Mouse (Mus musculus): Measurements from ENCODE around the gene Atcay. TPM values are rescaled to one million over a fixed set of nuclear protein-coding genes. Genes with fewer than 3 reads are reported as not detected.

Gene Atcay
- 1 to 10 TPM; 5.3 to 5.4 TPM for total RNA-seq (2021)
- long read RNA-seq, experiment 1, transcript Atcay-201 (13 exons, 3,736 nt) = major isoform, 5 of 7 reads
- long read RNA-seq, experiment 1, partial matches to known transcripts = 1 of 7 reads
- long read RNA-seq, experiment 1, other reads (novel, unspliced or antisense) = 1 of 7 reads
- long read RNA-seq, experiment 2, partial matches to known transcripts = 2 of 7 reads
- long read RNA-seq, experiment 2, other reads (novel, unspliced or antisense) = 2 of 7 reads

DNA sequence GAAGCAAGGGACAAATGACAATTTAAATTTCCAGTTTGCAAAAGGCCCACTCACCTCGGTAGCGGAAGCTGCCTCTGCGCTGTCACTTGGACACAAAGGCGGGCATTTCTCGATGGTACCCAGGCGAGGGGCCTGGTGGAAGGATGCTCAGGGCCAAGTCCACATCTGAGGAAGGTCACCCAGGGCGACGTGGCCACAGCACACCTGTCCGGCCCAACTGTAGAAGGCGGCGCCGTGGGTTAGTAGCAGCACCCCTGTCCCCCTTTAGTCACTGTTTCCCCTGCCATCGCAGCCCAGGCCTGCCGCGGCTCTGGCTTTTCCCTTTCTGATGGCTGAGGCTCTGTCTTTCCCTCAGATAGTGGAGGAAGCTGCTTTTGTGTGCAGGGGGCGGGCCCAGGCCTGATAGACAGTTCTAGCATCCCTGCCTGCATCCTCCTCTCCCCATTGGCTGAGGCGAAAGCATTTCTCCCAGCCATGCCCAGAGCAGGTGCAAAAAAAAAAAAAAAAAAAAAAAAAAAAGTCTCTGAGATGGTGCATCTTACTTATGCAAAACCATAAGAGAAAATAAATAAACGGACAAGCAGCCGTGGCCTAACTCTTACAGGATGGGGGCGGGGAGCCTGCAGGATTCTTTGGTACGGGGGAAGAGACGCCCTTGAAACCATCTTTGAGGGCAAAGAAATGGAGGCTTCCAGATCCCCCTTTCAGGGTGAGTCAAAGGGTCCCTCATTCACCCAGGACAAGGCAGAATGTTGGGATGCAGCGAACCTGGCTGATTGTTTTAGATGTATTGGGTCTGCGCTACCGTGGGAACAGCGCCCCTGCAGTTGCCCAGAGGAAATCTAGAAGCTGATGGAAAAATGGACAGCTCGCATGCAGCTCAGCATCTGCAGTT is at the start of gene Atcay:
Gene Atcay, minus strand, starts transcription at position 396 of the 895 bp plus-strand sequence.
- no peak for DNase-seq (ENCODE audit: low spot score in 2 of 2)

DNA sequence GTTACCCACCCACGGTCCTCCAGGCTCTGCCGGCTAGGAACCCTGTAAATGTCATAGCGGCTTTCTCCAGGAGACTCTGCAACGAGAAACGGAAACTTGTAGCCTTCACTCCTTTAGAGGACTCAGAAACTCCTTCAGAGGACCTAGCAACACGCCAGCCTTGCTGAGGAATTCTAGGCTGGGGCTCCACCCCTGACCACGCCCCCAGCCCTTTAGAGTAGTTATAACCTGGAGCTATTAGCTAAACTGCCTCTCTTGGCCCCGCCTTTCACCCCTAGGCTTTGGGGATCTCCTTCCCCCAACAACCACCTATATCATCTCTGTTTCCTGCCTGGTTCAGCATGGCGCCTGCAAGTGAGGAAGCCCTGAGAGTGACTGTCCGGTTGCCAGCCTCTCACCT is 48.9 kb upstream of the Atcay start:
- no peak for DNase-seq (ENCODE audit: low spot score in 2 of 2)

DNA sequence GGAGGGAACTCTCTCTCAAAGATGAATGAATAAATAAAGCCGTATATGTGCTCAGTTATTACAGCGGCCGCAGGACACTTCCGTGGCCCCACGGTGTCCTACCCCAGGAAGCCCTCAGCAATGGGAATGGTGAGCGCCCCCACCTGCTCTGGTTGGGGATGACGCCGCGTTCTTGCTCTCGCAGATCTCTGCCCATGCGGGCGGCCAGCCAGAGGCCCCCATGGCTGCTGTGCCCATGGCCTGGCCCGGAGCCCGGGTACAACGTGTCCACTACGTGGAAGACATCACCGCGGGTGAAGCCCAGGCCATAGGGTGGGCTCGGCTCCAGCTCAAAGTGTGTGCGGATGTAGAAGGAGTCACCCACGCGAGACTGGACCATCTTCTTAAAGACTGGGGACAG is 47.0 kb upstream of the Atcay start:
- no peak for DNase-seq (ENCODE audit: low spot score in 2 of 2)

DNA sequence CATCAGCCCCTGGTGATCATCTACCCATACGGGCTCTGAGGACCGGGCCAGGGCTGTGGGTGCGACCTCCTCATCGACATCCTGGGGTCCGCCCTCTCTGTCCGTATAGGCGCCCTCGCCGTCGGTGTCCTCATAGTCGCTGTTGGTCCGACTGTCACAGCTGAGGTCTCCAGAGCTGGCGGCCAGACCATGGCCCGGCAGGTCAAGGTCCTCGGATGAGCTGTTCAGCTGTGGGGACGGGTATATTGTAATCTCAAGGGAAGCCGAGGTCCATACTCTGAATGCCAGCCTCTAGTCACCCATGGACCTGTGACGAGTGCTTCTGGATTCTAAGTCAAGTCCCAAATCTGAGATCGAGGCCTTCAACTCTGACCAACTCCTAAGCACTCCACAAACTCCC is 43.2 kb upstream of the Atcay start:
- DNase-seq (ENCODE audit: low spot score in 2 of 2) = no peak

DNA sequence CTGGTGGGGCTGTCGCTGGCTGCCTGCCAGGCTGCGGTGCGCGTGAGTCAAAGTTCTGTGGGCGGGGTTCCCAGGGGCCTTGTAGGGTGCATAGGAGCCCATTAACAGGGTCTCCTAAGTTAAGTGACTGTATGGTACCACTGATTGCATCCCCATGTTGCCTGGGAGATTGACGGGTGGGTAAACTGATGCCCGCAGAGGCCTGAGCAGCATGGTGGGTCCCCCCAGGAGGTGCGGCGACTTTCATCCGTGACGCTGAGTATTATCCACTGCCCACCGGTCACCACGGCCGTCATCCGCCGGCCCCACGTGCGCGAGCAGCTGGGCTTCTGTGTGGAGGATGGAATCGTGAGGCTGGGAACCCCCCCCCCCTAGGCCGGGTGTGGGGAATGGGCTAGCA is 41.7 kb upstream of the Atcay start:
- DNase-seq (ENCODE audit: low spot score in 2 of 2) = no peak

DNA sequence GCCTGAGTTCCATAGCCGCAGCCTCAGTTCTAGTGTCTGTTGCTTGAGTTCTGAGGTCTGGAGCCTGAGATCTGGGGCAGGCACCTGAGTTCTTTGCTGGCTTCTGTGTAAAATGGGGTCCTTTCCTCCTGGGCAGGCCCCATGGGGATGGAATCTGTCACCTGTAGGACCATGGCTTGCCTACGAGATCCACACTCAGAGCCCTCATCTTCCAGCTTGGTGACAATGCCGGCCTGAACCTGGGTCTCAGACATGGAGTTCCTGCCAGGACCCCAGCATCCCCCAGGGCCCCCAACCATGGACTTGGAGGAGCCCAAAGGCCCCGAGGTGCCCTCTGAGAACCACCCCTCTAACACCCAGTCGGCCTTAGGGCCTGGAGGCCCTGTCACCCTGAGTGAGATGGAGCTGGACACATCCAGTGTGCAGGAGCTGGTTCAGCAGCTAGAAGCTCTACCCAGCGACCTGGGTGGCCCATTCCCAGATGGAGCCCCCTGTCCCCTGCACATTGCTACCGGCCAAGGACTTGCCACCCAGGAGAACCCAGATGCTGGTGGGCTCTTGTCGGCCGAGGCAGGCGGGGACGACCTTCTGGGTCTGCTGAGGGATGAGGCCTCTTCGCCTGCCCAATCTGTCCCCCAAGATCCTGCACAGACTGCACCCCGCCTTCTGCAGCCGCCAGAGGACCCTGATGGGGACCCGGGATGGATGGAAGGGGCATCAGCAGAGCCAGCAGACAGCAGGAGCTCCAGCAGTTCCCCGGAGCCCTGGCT is 38.2 kb upstream of the Atcay start:
- DNase-seq (ENCODE audit: low spot score in 2 of 2) = no peak

DNA sequence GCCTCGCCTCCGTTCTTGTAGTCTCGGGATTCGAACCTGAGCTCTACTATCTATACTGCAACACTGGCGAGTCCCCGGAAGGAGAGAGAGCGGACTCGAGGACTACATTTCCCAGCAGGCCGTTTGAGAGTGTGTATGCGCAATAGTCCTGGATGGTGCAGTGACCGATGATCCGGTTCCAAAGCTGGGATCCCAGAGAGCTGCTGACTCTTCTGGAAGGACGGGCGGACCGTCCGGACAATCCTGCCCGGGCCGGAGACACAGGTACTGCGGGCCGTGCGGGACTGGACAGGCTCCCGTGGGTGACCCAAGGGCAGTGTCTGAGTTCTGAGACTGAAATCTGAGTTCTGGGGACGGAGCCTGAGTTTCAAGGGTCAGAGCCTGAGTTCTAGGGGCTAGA is 37.4 kb upstream of the Atcay start:
- DNase-seq (ENCODE audit: low spot score in 2 of 2) = peak; percentile 41 to 63

DNA sequence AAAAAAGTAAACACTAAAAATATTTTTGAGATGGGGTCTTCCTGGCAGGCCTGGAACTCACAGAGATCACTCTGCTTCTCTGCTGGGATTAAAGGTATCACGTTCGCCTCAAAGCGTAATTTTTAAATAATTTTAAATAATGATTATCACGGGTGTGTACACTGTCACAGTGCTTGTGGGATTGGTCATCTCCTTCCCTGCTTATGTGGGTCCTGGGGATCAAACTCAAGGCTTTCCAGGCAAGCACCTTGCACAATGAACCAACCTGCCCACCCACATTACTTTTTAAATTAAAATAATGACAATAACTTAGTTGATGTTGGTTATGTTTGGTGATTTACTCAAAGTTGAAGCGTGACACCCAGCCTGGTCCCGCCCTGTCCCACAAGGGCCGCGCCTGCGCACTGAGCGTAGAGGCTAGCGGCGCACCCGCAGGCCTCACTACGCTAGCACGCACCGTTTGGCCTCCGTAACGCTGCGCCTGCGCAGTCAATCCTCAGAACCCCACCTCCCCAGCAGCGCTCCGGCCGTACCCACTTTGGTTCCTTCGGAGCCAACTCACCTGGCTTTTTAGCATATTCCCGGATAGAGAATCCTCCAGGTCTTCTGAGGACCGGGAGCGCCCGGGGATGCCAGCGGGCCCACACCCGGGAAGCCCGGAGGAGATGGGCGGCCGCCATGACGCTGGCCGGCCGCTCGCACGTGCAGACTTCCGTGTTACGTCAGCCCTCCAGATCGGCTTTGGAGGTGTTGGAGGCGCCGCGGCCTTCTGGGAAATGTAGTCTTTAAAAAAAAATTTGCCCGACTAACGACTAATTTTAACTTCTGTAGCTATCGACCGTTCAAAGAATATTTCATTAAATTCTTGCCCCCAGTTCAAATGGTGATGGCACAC is 35.8 kb upstream of the Atcay start, which contains the start of the genes Mrpl54 and Apba3:
Gene Mrpl54, minus strand, starts transcription at position 724 of the 895 bp plus-strand sequence.
Gene Apba3, plus strand, starts transcription at position 750 of the 895 bp plus-strand sequence.
- peak; percentile 88 to 91 for DNase-seq (ENCODE audit: low spot score in 2 of 2)

DNA sequence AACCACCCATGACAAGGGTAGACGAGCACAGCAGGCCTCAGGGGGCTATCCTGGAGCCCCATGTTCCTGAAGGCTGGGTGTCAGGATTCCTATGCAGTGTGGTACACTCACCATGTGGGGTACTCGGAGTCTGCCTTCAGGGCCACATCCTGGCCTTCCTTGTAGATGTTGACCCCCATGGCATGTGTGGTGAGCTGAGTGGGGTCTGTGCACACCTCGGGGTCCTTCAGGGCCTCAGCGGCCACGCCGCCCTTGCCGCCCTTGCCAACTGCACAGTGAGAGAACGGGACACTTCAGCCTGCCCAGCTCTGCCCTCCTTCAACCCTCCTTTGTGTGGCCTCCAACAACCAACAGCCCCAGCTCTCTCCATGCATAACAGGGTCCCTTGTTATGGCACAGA is 34.9 kb upstream of the Atcay start:
- DNase-seq (ENCODE audit: low spot score in 2 of 2) = no peak

DNA sequence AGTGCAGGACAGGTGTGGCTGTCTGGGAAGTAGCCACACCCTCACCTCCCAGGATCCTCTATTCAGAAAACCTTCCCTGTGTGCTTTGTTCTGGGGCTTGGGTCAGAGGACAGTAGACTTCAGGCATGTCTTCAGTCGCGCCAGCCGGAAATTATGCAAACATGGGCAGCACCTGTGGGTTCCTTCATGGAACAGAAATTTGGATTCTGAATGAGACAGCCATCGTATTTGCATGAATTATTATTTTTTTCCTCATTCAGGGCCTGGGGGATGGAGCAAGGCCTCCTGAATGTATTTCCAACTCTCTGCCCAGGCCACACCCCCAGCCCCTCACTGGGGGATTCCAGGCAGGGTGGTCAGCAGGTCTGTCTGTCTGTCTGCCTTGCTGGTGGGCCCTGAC is 30.4 kb upstream of the Atcay start:
- no peak for DNase-seq (ENCODE audit: low spot score in 2 of 2)

DNA sequence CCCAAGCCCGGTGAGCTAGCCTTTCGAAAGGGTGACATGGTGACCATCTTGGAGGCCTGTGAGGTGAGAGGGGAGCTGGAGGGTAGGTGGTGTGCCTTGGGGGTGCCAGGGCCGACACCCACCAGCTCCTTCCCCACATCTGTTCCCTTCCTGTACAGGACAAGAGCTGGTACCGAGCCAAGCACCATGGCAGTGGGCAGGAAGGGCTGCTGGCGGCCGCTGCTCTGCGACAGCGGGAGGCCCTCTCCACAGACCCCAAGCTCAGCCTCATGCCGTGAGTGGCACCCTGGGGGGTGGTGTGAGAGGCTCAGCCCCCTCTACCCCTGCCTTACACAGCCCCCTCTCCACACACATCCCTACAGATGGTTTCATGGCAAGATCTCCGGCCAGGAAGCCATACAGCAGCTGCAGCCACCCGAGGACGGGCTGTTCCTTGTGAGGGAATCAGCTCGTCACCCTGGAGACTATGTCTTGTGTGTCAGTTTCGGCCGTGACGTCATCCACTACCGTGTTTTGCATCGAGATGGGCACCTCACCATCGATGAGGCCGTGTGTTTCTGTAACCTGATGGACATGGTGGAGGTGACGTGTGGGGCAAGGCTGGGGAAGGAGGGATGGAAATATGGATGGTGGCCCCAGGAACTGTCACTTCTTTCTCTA is 28.7 kb upstream of the Atcay start:
- DNase-seq (ENCODE audit: low spot score in 2 of 2) = no peak

DNA sequence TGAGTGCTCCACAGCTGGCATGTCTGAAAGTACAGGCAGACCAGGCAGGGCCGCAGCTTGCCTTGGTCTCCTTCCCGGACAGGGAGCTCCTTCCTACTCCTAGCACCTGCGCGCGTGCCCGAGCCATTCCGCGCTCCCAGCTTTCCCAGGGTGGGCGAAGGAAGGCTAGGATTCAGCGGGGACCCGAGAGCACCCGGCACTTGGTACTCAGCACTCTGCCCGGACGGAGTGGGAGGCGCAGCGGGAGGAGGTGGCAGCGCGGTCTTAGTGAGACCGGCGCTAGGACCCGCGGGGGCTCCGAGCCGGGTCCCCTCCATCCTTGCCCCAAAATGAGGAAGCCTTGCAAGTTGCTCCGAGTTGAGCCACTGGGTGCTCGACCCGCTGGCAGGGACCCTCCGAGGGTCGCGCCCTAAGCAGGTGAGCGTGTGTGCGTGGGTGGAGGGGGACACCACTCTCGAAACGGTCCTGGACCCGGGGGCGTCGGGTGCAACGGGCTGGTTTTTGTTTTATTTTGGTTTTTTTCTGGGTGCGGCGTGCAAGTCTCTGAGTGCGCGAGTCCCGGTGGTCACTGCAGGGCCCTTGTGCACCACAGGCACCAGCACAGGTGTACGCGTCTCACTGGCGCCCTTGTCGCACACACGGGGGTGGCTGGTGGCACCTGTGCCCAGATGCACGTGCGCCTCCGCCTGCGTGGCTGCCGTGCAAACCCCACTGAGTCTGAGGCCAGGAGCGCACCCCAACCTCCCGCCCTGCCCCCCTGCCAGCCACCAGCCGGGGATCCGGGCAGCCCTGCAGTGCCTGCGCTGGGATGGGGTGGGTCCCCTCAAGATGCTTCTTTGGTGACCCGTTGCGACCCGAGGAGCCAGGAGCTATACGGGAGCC is 26.8 kb upstream of the Atcay start:
- no peak for DNase-seq (ENCODE audit: low spot score in 2 of 2)

DNA sequence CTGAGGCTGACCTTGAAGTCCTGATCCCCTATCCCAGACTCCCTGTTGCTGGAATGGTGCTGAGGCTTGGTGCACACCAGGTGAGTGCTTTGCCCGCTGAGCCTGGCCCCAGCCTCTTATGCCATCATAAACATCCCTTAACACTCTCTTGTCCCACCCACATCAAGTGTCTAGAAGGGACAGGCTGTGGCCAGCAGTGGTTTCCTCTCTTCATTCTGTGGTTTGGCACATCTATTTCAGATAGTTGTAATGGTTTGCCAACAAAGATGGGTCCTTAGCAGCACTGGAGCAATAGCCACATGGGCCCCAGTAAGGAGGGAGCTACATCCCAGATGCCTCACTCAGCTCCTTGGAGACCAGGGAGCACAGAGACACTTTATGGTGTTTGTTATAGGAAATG is 24.3 kb upstream of the Atcay start:
- no peak for DNase-seq (ENCODE audit: low spot score in 2 of 2)

DNA sequence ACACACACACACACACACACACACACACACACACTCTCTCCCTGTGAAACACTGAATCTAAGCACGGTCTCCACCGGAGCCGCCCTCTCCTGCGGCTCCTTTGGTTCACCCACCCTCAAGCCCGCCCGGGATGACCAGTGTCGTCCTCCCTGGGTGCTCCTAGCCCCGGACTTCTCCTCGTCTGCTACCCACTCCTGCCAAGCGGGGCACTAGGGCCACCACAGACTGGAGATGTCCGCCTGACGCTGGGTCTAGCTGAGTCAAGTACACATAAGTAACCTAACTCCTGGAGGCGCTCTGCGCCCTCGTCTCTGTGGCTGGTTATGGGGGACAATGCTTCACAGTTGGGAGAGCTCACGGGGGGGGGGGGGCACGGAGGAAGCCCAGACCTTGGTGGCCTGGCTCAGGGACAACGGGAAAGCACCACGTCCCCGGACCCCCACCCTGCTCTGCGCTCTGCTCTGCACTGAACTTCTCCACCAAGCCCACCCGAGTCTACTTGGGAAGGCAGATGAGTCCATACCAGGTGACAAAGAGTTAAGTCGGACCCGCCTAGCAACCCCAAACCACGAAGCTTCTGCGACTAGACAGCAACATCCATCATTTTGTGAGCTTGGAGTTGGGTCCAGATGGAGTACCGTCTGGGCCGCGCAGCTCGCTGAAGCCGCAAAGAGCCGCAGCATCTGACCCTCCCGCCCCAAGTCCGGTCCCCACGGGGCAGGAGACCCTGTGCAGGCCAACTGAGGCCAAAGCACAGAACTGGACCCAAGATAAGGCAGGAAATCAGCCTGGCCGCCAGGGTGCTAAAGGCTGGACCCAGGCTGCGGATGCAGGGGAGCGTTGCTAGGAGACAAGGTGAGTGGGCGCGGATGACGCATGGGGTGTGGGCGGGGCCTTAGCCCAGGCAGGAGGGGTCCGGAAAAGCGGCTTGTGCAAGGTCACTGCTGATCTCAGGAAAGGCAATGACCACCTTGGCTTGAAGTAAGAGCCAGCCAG is 22.1 kb upstream of the Atcay start, which contains the start of gene Matk:
Gene Matk, plus strand, starts transcription at position 512 of the 996 bp plus-strand sequence.
- no peak for DNase-seq (ENCODE audit: low spot score in 2 of 2)

DNA sequence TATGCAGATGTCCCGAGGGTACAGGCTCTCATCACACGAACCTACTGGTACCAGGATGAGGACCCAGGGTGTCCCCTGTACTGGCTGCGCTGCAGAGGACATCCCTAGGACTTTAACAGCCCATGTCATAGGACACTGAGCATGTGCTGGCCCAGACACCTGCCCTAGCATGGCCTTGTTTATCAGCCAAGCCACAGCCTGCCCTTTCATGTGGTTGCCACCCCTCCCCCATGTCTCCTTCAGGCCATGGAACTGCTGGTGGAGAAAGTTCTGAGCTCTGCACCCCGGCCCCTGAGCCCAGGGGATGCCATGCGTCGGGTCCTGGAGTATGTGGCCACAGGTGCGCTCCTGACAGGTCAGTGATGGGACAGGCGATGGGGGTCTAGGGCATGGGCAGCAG is 18.8 kb upstream of the Atcay start:
- DNase-seq (ENCODE audit: low spot score in 2 of 2) = no peak

DNA sequence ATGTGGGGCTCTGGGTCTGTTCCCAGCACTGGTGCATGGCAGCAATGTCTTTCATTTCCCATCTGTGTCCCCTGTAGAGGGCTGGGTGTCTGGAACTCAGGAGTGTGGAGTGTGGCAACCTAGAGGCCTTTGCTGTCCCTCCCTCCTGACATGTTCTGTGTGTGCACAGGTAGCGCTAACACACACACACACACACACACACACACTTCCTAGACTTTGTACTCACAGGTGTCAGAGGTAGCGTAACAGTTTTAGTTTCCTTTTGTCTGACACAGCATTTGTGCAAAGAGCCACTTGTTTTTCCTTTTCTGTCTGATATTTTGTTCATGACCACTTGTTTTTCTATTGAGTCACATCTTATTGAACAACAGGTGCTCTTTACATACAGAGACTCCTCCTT is 17.2 kb upstream of the Atcay start:
- no peak for DNase-seq (ENCODE audit: low spot score in 2 of 2)

DNA sequence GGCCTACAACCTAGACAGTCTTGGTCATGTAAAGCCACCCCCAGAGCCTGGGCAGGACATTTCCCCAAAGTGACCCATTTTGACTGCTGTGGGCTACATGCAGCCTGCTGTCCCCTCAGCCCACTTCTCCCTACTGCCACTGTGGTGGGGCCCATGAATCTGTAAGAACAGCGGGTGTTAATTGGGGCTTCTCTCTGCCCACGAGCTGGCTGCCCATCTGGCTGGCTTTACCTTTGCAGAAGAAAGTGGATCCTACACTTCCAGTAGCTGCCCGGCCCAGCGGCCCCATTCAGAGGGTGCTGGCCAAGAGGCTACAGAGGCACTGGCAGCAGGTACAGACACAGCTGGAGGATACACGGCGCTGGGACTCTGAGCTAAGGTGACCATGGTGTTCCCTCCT is 14.5 kb upstream of the Atcay start:
- no peak for DNase-seq (ENCODE audit: low spot score in 2 of 2)

DNA sequence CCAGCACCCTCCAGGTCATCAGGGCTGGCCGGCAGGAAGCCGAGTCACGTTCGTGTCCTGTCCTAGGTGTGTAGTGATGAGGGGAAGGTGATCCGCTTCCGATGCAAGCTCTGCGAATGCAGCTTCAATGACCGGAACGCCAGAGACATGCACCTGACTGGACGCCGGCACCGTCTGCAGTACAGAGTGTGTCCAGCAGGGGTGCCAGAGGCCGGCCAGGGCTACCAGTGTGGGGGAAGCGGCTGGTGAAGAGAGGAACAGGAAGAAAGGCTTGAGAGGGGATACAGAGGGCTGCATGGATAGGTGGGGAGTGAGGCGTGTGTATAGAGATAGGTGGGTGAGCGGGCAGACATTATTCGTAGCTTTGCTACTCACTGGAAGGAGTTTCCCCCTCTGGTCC is 14.0 kb upstream of the Atcay start:
- peak; percentile 71 to 72 for DNase-seq (ENCODE audit: low spot score in 2 of 2)
